Mouse (Mus musculus) forebrain, embryonic 12.5 days (tissue): ENCODE measurements at regions not wholly inside any gene's neighbourhood (a gene's known extent, or its start where the extent isn't known, plus 50 kb on each side); places are given as distances from the start of the nearest gene placed in this dataset.
A peak's percentile ranks its signal among the peaks of the same experiment; 100 is the strongest.

ENCODE experiments used
- ATAC-seq: fragments of 200-750 bp; cut with Nextera tagmentation; 2 replicates; pipeline ENCODE4 v1.8.0; 2017; ENCODE audit warnings: moderate TSS enrichment; ENCODE audit not compliant: low FRiP score
- H3K27ac ChIP-seq: fragments of 300-500 bp; sonication (generic); 2 replicates; pipeline ENCODE4 v1.5.1; 2016; ENCODE audit warnings: mild to moderate bottlenecking
- H3K27me3 ChIP-seq: fragments of 300-500 bp; sonication (generic); 2 replicates; pipeline ENCODE4 v1.6.1; 2016; ENCODE audit warnings: mild to moderate bottlenecking
- H3K36me3 ChIP-seq: fragments of 300-500 bp; sonication (generic); replicated peaks from 2 replicates; pipeline ENCODE4 v1.6.1; 2016; ENCODE audit warnings: mild to moderate bottlenecking
- H3K4me1 ChIP-seq: fragments of 300-500 bp; sonication (generic); 2 replicates; pipeline ENCODE4 v1.6.1; 2016
- H3K4me2 ChIP-seq: fragments of 300-500 bp; sonication (generic); 2 replicates; pipeline ENCODE4 v1.6.1; 2016; ENCODE audit warnings: mild to moderate bottlenecking, moderate library complexity
- H3K4me3 ChIP-seq: fragments of 300-500 bp; sonication (generic); replicated peaks from 2 replicates; pipeline ENCODE4 v1.5.1; 2016; ENCODE audit warnings: mild to moderate bottlenecking
- H3K9ac ChIP-seq: fragments of 300-500 bp; sonication (generic); 2 replicates; pipeline ENCODE4 v1.6.1; 2016; ENCODE audit warnings: mild to moderate bottlenecking
- H3K9me3 ChIP-seq: fragments of 300-500 bp; sonication (generic); 2 replicates; pipeline ENCODE4 v1.6.1; 2016
- WGBS: fragments of 180-500 bp; shearing (Covaris S2); methylation state at CpG from one replicate; pipeline ENCODE4 v1.1.7; 2016; 5-methylcytosine and 5-hydroxymethylcytosine counted together

GRCm38 (mm10) chr17:50425110-50425509, 84.1 kb upstream of the Plcl2 start:
- H3K36me3 ChIP-seq = no peaks in the 10 kb centered on the region
- no peak overlapping the region for H3K9ac ChIP-seq
- ATAC-seq = no peak
- no peak overlapping the region for H3K27ac ChIP-seq
- no peak overlapping the region for H3K4me2 ChIP-seq
- H3K4me3 ChIP-seq = no peak overlapping the region
- H3K4me1 ChIP-seq = peaks cover 14% of the 10 kb centered on the region
- no peaks in the 10 kb centered on the region for H3K27me3 ChIP-seq
- H3K9me3 ChIP-seq = no peaks in the 10 kb centered on the region
- 84% methylated on average over 3 of the region's 3 CpGs for WGBS

GRCm38 (mm10) chr17:50425531-50425930, 83.7 kb upstream of the Plcl2 start:
- no peak overlapping the region for H3K4me3 ChIP-seq
- H3K4me1 ChIP-seq = peaks cover 14% of the 10 kb centered on the region
- H3K4me2 ChIP-seq = no peak overlapping the region
- H3K9me3 ChIP-seq = no peaks in the 10 kb centered on the region
- no peak overlapping the region for H3K27ac ChIP-seq
- no peak for ATAC-seq
- 91% methylated on average over 4 of the region's 4 CpGs for WGBS
- H3K36me3 ChIP-seq = no peaks in the 10 kb centered on the region
- H3K27me3 ChIP-seq = no peaks in the 10 kb centered on the region
- H3K9ac ChIP-seq = no peak overlapping the region

GRCm38 (mm10) chr17:50426146-50426545, 83.1 kb upstream of the Plcl2 start:
- Histone ChIP-seq H3K4me1 (peaks cover 14% of the 10 kb centered on the region), H3K4me3 (no peak overlapping the region), H3K27me3 (no peaks in the 10 kb centered on the region), H3K4me2 (no peak overlapping the region), H3K36me3 (no peaks in the 10 kb centered on the region), H3K27ac (no peak overlapping the region), H3K9ac (no peak overlapping the region), H3K9me3 (no peaks in the 10 kb centered on the region)
- no peak for ATAC-seq
- WGBS = 81% methylated on average over 7 of the region's 7 CpGs

GRCm38 (mm10) chr17:50427331-50428003, 81.7 kb upstream of the Plcl2 start:
- no peaks in the 10 kb centered on the region for H3K36me3 ChIP-seq
- no peaks in the 10 kb centered on the region for H3K9me3 ChIP-seq
- no peak overlapping the region for H3K4me3 ChIP-seq
- H3K27me3 ChIP-seq = no peaks in the 10 kb centered on the region
- ATAC-seq = peak; percentile 81
- no peak overlapping the region for H3K9ac ChIP-seq
- H3K4me1 ChIP-seq = peaks cover 14% of the 10 kb centered on the region
- peak overlapping the region; percentile 34 for H3K4me2 ChIP-seq
- H3K27ac ChIP-seq = peak overlapping the region; percentile 70
- 4% methylated on average over 10 of the region's 10 CpGs for WGBS

- Histone ChIP-seq H3K27ac (peak overlapping the region; percentile 70), H3K9ac (no peak overlapping the region), H3K27me3 (no peaks in the 10 kb centered on the region), H3K36me3 (no peaks in the 10 kb centered on the region), H3K4me2 (peak overlapping the region; percentile 34), H3K4me1 (peaks cover 14% of the 10 kb centered on the region), H3K4me3 (no peak overlapping the region), H3K9me3 (no peaks in the 10 kb centered on the region)
- peak; percentile 69 for ATAC-seq
- WGBS = 27% methylated on average over 5 of the region's 5 CpGs
Measured at GRCm38 (mm10) chr17:50428004-50428560, 81.1 kb upstream of the Plcl2 start.

- H3K4me2 ChIP-seq = no peak overlapping the region
- H3K36me3 ChIP-seq = no peaks in the 10 kb centered on the region
- WGBS = 82% methylated on average over 6 of the region's 6 CpGs
- H3K9me3 ChIP-seq = no peaks in the 10 kb centered on the region
- H3K9ac ChIP-seq = no peak overlapping the region
- no peaks in the 10 kb centered on the region for H3K27me3 ChIP-seq
- H3K4me1 ChIP-seq = peaks cover 11% of the 10 kb centered on the region
- no peak overlapping the region for H3K4me3 ChIP-seq
- no peak for ATAC-seq
- no peak overlapping the region for H3K27ac ChIP-seq
Measured at GRCm38 (mm10) chr17:50432559-50432958, 76.6 kb upstream of the Plcl2 start.

GRCm38 (mm10) chr17:50438960-50439359, 70.2 kb upstream of the Plcl2 start:
- H3K4me3 ChIP-seq = no peak overlapping the region
- no peak overlapping the region for H3K27ac ChIP-seq
- 85% methylated on average over 5 of the region's 5 CpGs for WGBS
- no peaks in the 10 kb centered on the region for H3K4me1 ChIP-seq
- H3K27me3 ChIP-seq = no peaks in the 10 kb centered on the region
- no peak for ATAC-seq
- no peak overlapping the region for H3K4me2 ChIP-seq
- no peaks in the 10 kb centered on the region for H3K36me3 ChIP-seq
- H3K9ac ChIP-seq = no peak overlapping the region
- H3K9me3 ChIP-seq = no peaks in the 10 kb centered on the region

- Histone ChIP-seq H3K4me3 (no peak overlapping the region), H3K27ac (no peak overlapping the region), H3K27me3 (no peaks in the 10 kb centered on the region), H3K9ac (no peak overlapping the region), H3K4me1 (no peaks in the 10 kb centered on the region), H3K36me3 (no peaks in the 10 kb centered on the region), H3K9me3 (no peaks in the 10 kb centered on the region), H3K4me2 (no peak overlapping the region)
- no peak for ATAC-seq
- WGBS = 81% methylated on average over 3 of the region's 3 CpGs
Measured at GRCm38 (mm10) chr17:50439365-50439764, 69.8 kb upstream of the Plcl2 start.

- Histone ChIP-seq H3K36me3 (no peaks in the 10 kb centered on the region), H3K4me2 (no peak overlapping the region), H3K9me3 (no peaks in the 10 kb centered on the region), H3K27ac (no peak overlapping the region), H3K27me3 (no peaks in the 10 kb centered on the region), H3K4me3 (no peak overlapping the region), H3K4me1 (no peaks in the 10 kb centered on the region), H3K9ac (no peak overlapping the region)
- 90% methylated on average over 5 of the region's 5 CpGs for WGBS
- no peak for ATAC-seq
Measured at GRCm38 (mm10) chr17:50442062-50442461, 67.1 kb upstream of the Plcl2 start.

GRCm38 (mm10) chr17:50442905-50443304, 66.3 kb upstream of the Plcl2 start:
- no peaks in the 10 kb centered on the region for H3K9me3 ChIP-seq
- H3K9ac ChIP-seq = no peak overlapping the region
- H3K27me3 ChIP-seq = no peaks in the 10 kb centered on the region
- H3K4me1 ChIP-seq = no peaks in the 10 kb centered on the region
- WGBS = 98% methylated on average over 6 of the region's 6 CpGs
- H3K4me2 ChIP-seq = no peak overlapping the region
- H3K4me3 ChIP-seq = no peak overlapping the region
- H3K27ac ChIP-seq = no peak overlapping the region
- no peak for ATAC-seq
- H3K36me3 ChIP-seq = no peaks in the 10 kb centered on the region

GRCm38 (mm10) chr17:50443376-50444022, 65.7 kb upstream of the Plcl2 start:
- WGBS = 82% methylated on average over 6 of the region's 6 CpGs
- Histone ChIP-seq H3K27me3 (no peaks in the 10 kb centered on the region), H3K27ac (no peak overlapping the region), H3K9me3 (no peaks in the 10 kb centered on the region), H3K4me3 (no peak overlapping the region), H3K9ac (no peak overlapping the region), H3K4me1 (no peaks in the 10 kb centered on the region), H3K36me3 (no peaks in the 10 kb centered on the region), H3K4me2 (no peak overlapping the region)
- ATAC-seq = no peak

- H3K4me1 ChIP-seq = no peaks in the 10 kb centered on the region
- WGBS = 80% methylated on average over 1 of the region's 1 CpGs
- ATAC-seq = no peak
- no peaks in the 10 kb centered on the region for H3K9me3 ChIP-seq
- no peak overlapping the region for H3K4me3 ChIP-seq
- no peak overlapping the region for H3K4me2 ChIP-seq
- no peaks in the 10 kb centered on the region for H3K36me3 ChIP-seq
- H3K27me3 ChIP-seq = no peaks in the 10 kb centered on the region
- H3K27ac ChIP-seq = no peak overlapping the region
- no peak overlapping the region for H3K9ac ChIP-seq
Measured at GRCm38 (mm10) chr17:50444023-50444389, 65.2 kb upstream of the Plcl2 start.

GRCm38 (mm10) chr17:50448693-50449092, 60.5 kb upstream of the Plcl2 start:
- Histone ChIP-seq H3K27me3 (0 out of 2 replicates have a peak, but pooled peaks cover 3% of the 10 kb centered on the region), H3K4me2 (no peak overlapping the region), H3K9me3 (no peaks in the 10 kb centered on the region), H3K36me3 (no peaks in the 10 kb centered on the region), H3K9ac (no peak overlapping the region), H3K4me1 (no peaks in the 10 kb centered on the region), H3K4me3 (no peak overlapping the region), H3K27ac (no peak overlapping the region)
- 87% methylated on average over 6 of the region's 6 CpGs for WGBS
- no peak for ATAC-seq
